Mouse (Mus musculus) MN1 (cell line): ENCODE measurements around the gene Adcy10.

Source experiments
- DNase-seq: peaks from one replicate; pipeline ENCODE4 v3.0.0-alpha.2; 2016; ENCODE audit warnings: low spot score

The Adcy10 gene

DNA sequence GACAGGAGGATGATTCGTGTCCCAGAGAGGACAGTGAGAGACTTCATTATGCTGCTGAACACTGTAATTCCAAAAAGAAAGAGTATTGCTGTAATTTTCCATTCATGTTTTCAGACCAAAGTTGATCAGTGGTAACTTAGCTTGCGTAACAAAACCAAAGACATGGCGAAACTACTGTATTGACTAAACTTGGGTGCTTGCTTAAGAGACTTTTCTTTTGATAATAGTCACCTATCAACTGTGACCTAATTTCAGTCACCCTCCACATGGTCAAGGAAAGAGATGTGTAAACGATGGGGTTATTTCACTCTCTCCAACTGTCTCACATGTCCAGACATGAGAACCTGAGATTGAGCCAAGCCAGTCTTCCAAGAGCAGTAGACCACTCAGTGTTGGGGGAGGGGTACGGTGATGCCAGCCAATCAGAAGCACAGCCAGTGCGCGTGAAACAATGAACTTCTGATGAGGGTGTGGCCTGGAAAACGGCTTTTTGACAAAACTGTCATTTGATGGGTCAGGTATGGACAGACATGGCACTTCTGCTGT, at the start of gene Adcy10:
Gene Adcy10, plus strand, starts transcription at position 496 of the 546 bp plus-strand sequence.
- DNase-seq = no peak

- DNase-seq = no peak
Measured at GRCm38 (mm10) chr1:165438289-165439021, 46.5 kb upstream of the Adcy10 start.

GRCm38 (mm10) chr1:165440788-165441187, 44.2 kb upstream of the Adcy10 start:
- DNase-seq = no peak

DNA sequence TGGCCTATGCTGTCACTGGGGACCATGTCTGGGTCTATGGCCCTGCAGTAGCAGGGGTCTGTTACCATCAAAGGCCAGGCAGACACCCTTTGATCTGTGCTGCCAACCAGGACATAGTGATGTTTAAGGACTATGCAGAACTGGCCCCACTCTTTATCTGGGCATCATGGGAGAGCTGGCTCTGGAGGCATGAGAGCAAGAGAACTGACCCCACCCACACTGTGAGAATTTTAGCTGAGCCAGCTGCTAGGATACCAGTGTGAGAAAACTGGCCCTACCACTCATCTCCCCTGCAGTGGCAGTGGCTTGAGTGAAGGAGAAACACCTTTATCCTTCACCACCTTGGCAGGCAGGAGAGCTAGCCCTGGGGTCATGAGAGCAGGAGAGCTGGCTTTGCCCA, 43.8 kb upstream of the Adcy10 start:
- no peak for DNase-seq

DNA sequence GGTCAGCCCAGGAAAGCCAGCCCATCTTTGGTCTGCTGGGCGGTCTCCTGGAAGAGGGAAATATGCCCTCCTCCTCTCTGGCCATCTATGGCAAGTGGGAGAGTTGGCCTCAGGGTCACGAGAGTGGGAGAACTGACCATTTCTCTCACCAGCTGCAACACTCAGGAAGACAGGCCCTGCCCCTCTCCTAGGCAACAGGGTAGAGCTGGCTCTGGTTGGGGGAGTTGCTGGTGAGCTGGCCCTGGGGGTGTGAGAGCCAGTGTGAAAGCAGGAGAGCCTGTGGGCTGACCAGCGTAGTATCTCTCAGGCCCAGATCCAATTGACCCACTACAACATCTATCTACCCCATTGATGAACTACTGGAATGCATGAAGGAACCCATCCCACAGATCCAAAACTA, 43.3 kb upstream of the Adcy10 start:
- no peak for DNase-seq

- DNase-seq = no peak
Measured at GRCm38 (mm10) chr1:165459041-165459502, 25.9 kb upstream of the Adcy10 start.

- peak; percentile 64 for DNase-seq
Measured at GRCm38 (mm10) chr1:165459503-165460181, 25.3 kb upstream of the Adcy10 start.

DNA sequence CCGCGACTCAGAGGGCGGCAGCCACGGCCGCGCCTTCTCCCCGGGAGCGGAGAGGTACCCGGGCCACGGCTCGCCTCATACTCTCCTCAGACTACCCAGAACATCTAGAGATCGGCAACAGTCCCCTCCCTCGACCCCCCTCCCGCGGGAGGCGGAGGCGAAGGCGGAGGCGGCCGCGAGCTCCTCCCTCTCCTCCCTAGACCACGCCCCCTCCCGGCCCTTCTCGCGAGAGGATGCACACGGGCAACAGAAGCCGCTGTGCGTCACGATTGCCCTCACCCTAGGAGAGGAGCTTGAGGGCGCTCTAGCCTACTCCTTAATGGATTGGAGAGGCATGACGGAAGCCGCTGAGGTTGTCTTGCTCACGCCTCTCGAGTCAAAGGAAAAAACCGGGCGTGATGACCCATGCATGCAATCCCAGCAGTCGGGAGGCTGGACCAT, 24.6 kb upstream of the Adcy10 start, which contains the start of the genes Dcaf6 and Mpc2:
Gene Dcaf6, minus strand, starts transcription at position 116 of the 441 bp plus-strand sequence.
Gene Mpc2, plus strand, starts transcription at position 278 of the 441 bp plus-strand sequence.
- DNase-seq = peak; percentile 99

- peak; percentile 99 for DNase-seq
Measured at GRCm38 (mm10) chr1:165460801-165461377, 24.1 kb upstream of the Adcy10 start.

- DNase-seq = no peak
Measured at GRCm38 (mm10) chr1:165461681-165462080, 23.3 kb upstream of the Adcy10 start.

- no peak for DNase-seq
Measured at GRCm38 (mm10) chr1:165462861-165463260, 22.1 kb upstream of the Adcy10 start.

DNA sequence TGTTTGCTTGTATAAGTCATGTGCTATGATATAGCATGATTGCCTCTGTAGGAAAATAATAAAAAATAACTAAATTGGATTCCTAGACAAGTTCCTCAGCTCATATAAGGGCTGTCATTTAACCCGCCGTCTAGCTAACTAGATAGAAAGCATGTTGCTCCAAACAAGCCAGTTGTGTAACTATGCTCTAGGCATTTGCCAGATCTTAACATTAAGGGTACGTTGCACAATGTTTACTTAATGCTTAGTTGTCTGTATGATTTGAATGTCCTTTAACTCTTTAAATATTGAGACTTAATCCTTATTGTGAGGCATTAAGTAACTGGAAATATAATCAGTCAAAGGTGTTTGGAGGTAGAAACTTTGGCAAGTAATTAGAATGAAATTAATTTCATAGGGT, 20.4 kb upstream of the Adcy10 start:
- no peak for DNase-seq

GRCm38 (mm10) chr1:165468971-165469370, 16.0 kb upstream of the Adcy10 start:
- no peak for DNase-seq

DNA sequence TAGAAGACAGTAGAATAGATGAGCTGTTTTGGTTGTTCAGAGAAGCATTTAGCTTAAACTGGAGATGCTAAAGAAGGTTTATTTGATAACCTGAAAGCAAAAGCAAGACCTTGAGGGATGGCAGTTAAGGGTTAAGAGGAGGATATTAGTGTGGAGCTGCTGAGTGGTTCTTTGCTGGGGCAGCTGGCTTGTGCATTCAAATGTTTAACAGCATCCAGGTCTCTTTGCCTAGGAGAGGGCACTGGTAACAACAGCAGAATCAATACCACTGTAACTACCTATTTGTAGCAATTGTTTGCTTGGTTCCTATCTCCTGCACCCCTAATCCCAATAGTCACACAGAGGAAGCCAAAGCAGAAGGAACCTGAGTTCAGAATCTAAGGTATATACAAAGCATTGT, 15.3 kb upstream of the Adcy10 start:
- no peak for DNase-seq

DNA sequence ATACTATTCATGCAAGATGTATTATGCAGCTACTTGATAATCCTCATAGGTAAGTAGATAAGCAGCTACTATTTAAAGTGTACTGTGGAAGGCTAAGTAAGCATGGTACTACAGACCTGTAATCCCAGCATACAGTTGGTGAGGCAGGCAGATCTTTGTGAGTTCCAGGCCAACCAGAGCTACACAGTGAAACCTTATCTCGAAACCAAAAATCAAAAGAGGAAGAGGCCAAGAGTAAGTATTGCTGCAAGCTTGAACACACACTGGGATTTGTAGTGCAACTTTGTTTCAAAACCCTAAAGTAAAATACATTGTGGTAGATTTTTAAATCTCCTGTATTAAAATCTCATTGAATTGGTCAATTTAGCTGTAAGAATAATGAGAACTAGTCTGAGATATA, 13.5 kb upstream of the Adcy10 start:
- no peak for DNase-seq

- no peak for DNase-seq
Measured at GRCm38 (mm10) chr1:165486108-165486507, 1.1 kb downstream of the Adcy10 start.

GRCm38 (mm10) chr1:165489197-165489596, 4.2 kb downstream of the Adcy10 start:
- DNase-seq = no peak

DNA sequence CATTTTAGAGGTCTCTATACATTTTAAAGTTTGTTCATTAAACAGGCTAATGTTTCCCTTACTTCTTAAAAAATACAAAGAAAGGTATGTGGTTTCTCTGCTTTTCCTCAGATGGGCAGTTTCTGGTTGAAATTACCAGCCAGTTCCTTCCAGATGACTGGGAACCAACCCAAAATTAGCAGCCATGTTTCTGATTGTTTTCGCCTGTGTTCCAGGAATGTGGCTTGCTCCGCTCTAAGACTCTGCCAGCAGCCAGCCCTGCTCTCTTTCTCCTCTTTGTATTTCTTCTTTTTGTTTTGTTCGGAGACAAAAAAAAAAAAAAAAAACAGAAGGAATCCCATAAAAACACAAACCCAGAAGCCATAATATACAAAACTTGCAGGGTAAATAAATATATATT, 13.9 kb downstream of the Adcy10 start:
- DNase-seq = no peak

DNA sequence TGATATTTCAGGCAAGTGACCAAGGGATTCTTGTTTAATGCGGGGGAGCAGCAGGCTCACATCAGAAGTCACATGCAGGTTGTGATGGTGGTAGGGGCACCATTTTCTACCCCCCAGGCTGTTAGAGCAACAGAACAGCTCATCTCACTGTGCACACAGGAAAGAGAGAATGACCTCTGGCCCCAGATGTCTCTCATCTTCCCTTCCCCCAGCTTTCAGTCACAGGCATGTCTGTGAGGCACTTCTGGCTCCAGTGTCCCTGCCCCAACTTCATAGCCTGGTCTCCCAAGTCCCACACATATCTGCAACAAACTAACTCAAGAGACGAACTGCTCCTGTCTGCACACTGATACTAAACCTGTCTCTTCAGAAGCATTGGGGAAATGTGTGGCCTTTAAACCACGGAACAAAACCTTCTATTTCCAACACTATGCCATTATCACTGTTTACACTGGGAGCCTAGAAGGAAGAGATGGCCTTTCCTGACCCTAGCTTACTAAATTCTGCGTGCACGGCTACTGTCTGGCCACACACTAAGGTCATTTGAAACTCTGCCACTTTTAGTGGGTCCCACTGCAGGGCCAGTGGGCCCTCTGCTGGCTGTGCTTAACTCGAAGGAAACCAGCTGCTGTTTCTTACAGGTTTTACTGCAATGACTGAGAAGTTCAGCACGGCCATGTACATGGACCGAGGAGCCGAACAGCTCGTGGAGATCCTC, 18.5 kb downstream of the Adcy10 start:
- DNase-seq = peak; percentile 29

GRCm38 (mm10) chr1:165506303-165506702, 21.3 kb downstream of the Adcy10 start:
- no peak for DNase-seq

DNA sequence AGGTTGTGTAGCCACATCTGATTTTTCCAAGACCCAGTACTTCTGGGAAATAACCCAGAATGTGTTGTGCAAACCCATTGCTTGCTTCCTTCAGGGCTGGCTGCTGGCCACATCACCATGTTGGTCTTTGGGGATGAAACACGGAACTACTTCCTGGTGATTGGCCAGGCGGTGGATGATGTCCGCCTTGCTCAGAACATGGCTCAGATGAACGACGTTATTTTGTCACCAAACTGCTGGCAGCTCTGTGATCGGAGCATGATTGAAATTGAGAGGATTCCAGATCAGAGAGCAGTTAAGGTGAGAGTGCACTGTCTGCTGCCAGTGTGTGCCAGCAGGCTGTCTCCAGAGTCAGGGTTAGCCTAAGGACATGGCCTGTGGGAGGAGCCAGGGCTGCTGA, 25.2 kb downstream of the Adcy10 start:
- DNase-seq = no peak

DNA sequence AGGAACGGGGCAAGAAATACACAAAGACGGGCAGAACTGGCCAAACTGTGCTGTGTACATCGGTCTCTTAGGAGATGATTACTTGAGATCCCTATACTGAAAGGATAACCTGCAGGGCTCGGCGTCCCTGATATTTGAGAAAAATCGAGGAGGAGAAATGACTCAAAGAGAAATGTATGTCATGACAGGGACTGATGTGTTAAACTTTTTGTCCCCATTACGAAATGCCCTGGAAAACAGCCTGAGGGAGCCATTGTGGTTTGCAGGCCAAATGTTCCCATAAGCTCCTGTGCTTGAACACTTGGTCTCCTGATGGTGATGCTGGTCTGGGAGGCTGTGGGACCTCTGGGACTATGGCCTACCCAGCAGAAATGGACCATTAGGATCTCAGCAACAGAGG, 35.7 kb downstream of the Adcy10 start:
- DNase-seq = no peak
